Mouse (Mus musculus): ENCODE measurements around the gene Pdia3. TPM values are rescaled to one million over a fixed set of nuclear protein-coding genes. Genes with fewer than 3 reads are reported as not detected.
"Not testable (repeated sequence)": the region's sequence is repeated elsewhere in the genome, so short reads cannot be mapped to it uniquely, and the experiment has no call there.

The Pdia3 gene
- total RNA-seq (2017): 212 and 218 TPM in 2 replicates

DNA sequence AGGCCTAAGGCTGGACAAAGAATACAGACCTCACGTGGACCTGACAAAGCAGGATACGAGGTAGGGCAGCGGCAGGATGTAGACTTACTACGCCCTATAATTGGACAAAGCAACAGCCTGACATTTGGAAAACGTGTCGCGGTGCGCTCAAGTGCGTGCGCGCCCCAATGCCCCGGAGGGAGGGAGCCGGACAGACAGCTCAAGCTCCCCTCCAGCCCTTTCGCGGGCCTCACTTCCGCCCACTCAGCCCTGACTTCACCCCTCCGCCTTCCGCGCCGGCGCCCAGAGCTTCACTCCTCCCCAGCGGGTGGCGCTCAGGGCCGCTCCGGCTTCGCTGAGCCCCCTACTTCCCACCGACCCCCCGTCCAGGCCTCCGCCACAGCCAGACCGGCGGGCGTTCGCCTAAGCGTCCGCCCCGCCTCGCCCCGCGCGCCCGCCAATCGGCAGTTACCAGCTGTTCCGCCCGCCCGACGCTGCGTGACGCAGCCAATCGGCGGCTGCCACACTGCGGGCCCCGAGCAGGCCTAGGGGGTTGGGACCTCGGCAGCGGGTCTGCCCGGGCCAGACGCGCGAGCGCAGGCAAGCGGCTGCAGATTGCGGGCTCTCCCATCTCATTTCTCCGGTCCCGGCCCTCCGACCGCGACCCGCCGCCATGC, at the start of gene Pdia3, which contains the start of gene Catsper2:
Pdia3 (plus strand) TSS at position 389 of the 656 bp plus-strand sequence.
Catsper2 (minus strand) TSS at position 406 of the 656 bp plus-strand sequence.
- peak; percentile 86 to 92 for ATAC-seq (replicated peaks in 1 of 2; ENCODE audit: insufficient read depth in 1 of 2, low FRiP score in 2 of 2, low TSS enrichment in 1 of 2, low read depth in 1 of 2, poor library complexity in 2 of 2, severe bottlenecking in 2 of 2)

DNA sequence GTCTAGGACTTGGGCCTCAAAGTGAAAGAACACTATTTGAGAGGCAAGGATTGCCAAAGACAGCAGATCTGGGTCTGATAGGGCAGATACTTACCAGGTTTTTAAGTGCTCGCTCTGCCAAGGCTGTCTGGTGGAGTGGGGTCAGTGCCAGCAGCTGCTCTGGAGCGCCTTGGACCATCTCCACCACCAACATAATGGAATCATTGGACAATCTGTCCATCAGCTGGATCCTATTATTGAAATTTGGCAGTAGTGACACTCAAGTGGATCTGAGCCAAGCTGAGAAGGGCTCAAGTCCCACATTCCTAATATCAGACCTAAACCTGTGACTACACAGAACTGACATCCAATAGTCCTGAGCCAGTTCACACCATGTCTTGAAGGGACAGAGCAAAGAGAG, 44.7 kb upstream of the Pdia3 start:
- ATAC-seq (replicated peaks in 1 of 2; ENCODE audit: insufficient read depth in 1 of 2, low FRiP score in 2 of 2, low TSS enrichment in 1 of 2, low read depth in 1 of 2, poor library complexity in 2 of 2, severe bottlenecking in 2 of 2): no peak

DNA sequence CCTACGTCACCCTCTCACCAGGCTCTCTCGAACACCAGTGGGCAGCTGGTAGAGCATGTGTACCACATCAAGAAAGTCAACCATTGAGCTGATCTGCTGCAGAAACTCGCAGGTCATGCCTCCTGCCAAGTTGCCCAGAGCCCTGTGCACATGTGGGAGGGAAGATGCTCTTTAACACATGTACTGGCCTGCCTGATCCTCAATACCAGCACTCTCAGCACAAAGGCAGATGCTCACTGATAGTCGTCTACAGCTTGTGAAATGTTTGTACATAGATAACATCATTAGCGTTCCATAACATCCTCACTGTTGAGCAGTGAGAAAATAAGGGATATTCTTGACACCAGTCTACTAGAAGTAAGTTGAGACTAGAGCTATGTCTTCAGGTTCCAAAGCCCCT, 42.7 kb upstream of the Pdia3 start:
- ATAC-seq (replicated peaks in 1 of 2; ENCODE audit: insufficient read depth in 1 of 2, low FRiP score in 2 of 2, low TSS enrichment in 1 of 2, low read depth in 1 of 2, poor library complexity in 2 of 2, severe bottlenecking in 2 of 2): no peak

DNA sequence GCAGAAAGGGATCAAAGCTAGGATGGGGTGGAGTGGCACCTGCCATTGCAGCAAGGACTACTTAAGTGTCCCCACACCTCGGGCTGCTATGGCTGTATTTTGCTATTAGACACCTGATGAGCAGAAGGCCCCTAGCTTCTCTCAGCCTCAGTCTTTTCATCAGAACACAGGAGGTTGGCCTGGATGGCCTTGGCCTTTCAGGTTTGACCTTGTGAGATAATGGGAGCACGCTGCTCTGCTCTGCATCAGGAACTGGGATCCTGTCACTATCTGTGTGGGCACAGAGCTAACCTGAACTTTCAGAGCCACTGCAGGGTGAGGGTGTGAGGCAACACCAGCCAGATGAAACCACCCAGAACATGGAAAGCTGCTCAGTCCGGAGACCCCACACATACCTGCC, 41.3 kb upstream of the Pdia3 start:
- ATAC-seq (replicated peaks in 1 of 2; ENCODE audit: insufficient read depth in 1 of 2, low FRiP score in 2 of 2, low TSS enrichment in 1 of 2, low read depth in 1 of 2, poor library complexity in 2 of 2, severe bottlenecking in 2 of 2): no peak

DNA sequence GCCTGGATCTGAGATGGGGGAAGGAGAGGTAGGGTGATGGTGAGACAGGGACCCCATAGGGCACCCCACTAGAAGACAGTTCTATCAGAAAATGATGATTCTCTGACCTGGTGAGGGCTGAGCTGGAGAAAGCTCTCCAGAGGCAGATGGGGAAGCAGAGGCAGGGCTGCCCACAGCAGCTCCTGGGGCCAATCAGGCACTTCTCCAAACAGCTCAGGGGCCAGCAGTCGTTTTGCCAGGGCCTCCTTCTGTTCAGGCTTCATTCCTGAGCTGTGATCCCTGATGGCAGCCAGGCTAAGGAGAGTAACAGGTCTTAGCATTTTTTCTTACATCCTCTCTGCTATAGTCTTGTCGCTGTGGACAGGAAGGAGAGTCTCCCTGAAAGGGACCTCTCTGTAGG, 38.8 kb upstream of the Pdia3 start:
- ATAC-seq (replicated peaks in 1 of 2; ENCODE audit: insufficient read depth in 1 of 2, low FRiP score in 2 of 2, low TSS enrichment in 1 of 2, low read depth in 1 of 2, poor library complexity in 2 of 2, severe bottlenecking in 2 of 2): no peak

DNA sequence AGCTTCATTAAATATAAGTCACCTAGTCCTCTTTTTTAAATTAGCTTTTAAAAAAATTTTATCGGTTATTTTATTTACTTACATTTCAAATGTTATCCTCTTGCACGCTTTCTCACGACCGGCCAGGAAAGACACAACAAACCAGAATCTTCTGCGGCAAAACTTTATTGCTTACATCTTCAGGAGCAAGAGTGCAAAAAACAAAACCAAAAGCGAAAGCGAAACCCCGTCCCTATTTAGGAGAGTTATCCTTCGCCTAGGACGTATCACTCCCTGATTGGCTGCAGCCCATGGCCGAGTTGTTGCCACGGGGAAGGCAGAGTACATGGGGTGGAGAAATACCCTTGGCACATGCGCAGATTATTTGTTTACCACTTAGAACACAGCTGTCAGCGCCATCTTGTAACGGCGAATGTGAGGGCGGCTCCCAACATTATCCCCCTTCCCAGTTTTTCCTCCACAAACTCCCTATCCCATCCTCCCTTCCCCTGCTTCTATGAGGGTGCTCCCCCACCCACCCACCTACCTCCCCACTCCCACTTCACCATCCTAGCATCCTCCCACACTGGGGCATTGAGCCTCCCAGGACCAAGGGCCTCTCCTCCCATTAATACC, 26.5 kb upstream of the Pdia3 start, which contains the start of gene Strc:
Strc (minus strand) TSS at position 208 of the 615 bp plus-strand sequence.
- ATAC-seq (replicated peaks in 1 of 2; ENCODE audit: insufficient read depth in 1 of 2, low FRiP score in 2 of 2, low TSS enrichment in 1 of 2, low read depth in 1 of 2, poor library complexity in 2 of 2, severe bottlenecking in 2 of 2): not testable (repeated sequence)

DNA sequence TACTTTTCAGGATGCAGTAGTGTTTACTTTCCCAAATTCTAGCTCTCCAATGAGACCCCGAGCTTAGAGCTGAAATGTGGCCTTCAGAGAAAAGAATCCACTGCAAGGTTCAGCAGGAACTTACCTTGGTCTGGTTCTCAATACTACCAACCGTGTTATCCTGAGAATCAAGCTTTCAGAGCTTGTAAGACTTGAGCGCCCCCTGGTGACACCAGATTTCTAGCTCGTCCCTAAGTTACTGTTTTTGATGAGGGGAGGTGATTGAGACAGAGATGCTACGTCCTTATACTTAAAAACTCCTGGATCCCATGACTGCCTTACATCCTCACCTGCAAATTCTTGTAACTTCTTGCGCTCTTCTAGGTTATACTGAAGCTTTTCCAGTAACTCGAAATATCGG, 17.0 kb upstream of the Pdia3 start:
- ATAC-seq (replicated peaks in 1 of 2; ENCODE audit: insufficient read depth in 1 of 2, low FRiP score in 2 of 2, low TSS enrichment in 1 of 2, low read depth in 1 of 2, poor library complexity in 2 of 2, severe bottlenecking in 2 of 2): peak; percentile 27 to 77; a peak in 2 of 4 replicates

DNA sequence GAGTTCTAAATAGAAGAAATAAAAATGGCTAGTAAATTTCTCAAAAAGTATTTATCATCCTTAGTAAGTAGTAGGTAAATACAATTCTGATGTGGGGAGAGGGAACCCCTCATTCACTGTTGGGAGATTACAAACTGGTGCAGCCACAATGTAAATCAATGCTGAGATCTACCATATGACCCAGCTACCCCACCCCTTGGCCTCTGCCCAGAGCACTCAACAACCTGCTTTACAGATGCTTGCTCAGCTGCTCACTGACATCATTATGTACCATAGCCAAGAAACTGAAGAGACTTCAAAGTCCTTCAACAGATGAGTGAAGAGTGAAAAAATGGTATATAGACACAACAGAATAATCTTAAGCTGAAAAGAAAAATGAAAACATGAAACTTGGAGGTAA, 10.3 kb upstream of the Pdia3 start:
- ATAC-seq (replicated peaks in 1 of 2; ENCODE audit: insufficient read depth in 1 of 2, low FRiP score in 2 of 2, low TSS enrichment in 1 of 2, low read depth in 1 of 2, poor library complexity in 2 of 2, severe bottlenecking in 2 of 2): no peak

DNA sequence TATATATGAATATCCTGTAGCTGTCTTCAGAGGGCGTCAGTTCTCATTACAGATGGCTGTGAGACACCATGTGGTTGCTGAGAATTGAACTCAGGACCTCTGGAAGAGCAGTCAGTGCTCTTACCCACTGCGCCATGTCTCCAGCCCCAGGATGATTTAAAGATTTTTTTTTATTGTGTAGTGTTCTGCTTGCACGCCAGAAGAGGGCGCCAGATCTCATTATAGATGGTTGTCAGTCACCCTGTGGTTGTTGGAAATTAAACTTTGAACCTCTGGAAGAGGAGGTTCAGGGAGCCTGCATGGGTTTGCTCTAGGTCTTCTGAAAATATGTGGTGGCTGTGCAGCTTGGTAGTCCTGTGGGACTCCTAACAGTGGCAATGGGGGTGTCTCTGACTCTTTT, 5.4 kb upstream of the Pdia3 start:
- ATAC-seq (replicated peaks in 1 of 2; ENCODE audit: insufficient read depth in 1 of 2, low FRiP score in 2 of 2, low TSS enrichment in 1 of 2, low read depth in 1 of 2, poor library complexity in 2 of 2, severe bottlenecking in 2 of 2): 0 out of 4 replicates have a peak, but pooled peaks of 1 of the 2 experiments have one; percentile 45

DNA sequence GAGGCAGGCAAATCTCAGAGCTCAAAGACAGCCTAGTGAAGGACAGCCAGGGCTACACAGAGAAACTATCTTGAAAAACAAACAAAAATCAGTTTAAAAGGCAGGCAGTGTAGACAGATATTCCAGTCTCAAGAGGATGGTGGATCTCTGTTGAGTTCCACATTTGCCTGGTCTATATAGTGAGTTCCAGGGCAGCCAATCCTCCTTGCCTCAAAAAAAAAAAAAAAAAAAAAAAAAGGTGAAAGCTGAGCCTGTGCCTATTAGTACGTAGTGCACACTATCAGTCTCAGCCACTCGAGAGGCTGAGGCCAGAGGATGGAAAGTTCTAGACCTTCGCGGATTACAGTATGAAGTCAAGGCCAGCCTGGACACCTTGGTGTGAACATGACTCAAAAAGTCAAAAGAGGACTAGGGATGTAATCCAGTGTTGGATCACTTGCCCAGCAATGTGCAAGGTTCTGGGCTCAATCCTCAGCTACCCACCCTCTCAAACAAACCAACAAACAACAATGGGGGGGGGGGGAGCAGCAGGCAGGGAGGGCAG, 660 bp upstream of the Pdia3 start:
- peak; percentile 5 to 6; a peak in 2 of 4 replicates for ATAC-seq (replicated peaks in 1 of 2; ENCODE audit: insufficient read depth in 1 of 2, low FRiP score in 2 of 2, low TSS enrichment in 1 of 2, low read depth in 1 of 2, poor library complexity in 2 of 2, severe bottlenecking in 2 of 2)

DNA sequence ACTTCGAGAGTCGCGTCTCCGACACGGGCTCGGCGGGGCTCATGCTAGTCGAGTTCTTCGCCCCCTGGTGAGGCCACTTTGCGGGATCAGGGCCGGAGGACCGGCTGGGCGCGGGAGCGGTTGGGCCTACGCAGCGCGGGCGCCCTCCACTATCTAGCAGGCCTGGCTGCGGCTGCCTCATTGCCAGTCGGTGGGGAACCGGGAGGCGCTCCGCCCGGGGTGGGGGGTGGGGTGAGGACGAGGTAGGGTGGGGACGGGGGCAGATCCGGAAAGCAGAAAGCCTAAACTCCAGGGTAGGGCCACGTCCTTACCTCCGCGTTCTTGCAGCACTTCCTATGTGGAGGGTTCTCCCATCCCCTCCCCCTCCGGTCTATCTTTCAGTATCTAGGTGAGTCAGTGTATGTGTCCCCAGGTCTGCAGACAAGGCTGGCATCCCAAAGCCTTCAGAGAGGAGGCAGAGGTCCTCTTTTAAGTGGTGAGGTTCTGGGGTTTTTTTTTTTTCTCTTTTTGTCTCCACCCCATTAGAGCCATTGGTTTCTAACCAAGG, 637 bp downstream of the Pdia3 start:
- 0 out of 4 replicates have a peak, but pooled peaks have one; percentile 6 to 12 for ATAC-seq (replicated peaks in 1 of 2; ENCODE audit: insufficient read depth in 1 of 2, low FRiP score in 2 of 2, low TSS enrichment in 1 of 2, low read depth in 1 of 2, poor library complexity in 2 of 2, severe bottlenecking in 2 of 2)

DNA sequence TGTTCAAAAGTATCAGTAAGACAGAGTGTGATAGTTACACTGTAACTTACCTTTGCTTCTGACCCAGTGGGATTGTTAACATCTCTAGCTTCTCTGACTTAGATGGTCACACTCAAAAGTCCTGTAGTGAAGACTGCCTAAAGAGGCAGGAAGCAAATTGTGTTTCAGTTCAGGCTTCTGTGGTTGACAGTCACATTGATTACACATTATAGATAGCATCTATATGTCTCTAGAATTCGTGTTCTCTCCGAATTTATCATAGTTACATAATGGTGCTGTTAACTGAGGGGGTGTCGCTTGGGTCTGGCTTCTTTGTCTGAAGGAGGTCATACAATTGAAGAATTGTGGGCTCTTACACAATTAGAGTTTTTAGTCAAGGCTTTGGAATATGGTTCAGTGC, 1.5 kb downstream of the Pdia3 start:
- ATAC-seq (replicated peaks in 1 of 2; ENCODE audit: insufficient read depth in 1 of 2, low FRiP score in 2 of 2, low TSS enrichment in 1 of 2, low read depth in 1 of 2, poor library complexity in 2 of 2, severe bottlenecking in 2 of 2): no peak

DNA sequence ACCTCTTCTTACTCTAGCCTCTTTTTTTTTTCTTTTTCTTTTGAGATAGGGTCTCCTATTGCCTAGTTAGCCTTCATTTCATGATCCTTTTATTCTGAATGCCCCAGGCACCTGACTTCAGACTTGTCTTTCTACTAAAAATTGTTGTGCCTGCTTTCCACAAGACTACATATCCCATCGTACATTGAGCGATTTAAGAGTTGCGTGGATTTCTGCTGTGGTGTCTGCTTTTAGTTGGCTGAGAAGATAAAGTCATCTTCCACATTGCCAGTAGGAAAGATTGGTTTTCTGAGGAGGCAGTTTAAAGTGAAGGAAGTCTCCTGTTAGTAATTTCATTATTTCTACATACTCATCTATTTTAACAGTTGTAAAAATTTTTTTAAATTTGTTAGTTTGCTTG, 2.0 kb downstream of the Pdia3 start:
- no peak for ATAC-seq (replicated peaks in 1 of 2; ENCODE audit: insufficient read depth in 1 of 2, low FRiP score in 2 of 2, low TSS enrichment in 1 of 2, low read depth in 1 of 2, poor library complexity in 2 of 2, severe bottlenecking in 2 of 2)

DNA sequence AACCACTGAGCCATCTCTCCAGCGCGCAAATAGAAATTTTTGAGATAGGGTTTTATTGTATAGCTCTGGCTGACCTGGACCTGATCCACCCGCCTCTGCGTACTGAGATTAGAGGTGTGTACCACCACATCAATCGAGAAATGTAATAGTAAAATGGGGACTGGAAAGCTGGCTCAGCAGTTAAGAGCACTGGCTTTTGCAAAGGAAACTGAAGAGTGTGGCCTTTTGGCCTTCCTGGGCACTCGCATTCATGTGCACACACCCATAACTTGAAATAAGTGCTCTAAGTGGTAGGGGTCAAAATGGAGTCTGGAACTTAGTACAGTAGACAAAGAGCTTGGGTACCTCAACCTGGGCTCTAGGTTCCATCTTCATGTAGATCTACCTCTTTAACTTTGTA, 2.8 kb downstream of the Pdia3 start:
- no peak for ATAC-seq (replicated peaks in 1 of 2; ENCODE audit: insufficient read depth in 1 of 2, low FRiP score in 2 of 2, low TSS enrichment in 1 of 2, low read depth in 1 of 2, poor library complexity in 2 of 2, severe bottlenecking in 2 of 2)

DNA sequence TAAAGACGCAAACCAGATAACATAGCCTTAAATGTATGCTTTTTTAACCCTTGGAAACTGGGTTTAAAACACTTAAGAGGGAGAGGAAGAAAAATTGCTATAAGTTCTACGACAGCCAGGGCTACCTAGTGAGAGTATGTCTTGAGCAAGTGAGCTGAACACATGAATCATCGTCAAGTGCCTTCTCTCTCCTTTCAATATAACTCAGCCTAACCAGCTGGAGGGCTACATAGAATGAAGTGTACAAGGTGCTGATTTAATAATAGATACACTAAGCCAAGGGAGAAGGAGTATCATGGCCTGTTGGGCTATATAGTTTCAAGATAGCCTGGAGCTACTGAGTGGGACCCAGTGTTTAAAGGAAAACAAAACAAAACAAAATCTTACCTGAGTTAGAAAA, 4.9 kb downstream of the Pdia3 start:
- ATAC-seq (replicated peaks in 1 of 2; ENCODE audit: insufficient read depth in 1 of 2, low FRiP score in 2 of 2, low TSS enrichment in 1 of 2, low read depth in 1 of 2, poor library complexity in 2 of 2, severe bottlenecking in 2 of 2): no peak

DNA sequence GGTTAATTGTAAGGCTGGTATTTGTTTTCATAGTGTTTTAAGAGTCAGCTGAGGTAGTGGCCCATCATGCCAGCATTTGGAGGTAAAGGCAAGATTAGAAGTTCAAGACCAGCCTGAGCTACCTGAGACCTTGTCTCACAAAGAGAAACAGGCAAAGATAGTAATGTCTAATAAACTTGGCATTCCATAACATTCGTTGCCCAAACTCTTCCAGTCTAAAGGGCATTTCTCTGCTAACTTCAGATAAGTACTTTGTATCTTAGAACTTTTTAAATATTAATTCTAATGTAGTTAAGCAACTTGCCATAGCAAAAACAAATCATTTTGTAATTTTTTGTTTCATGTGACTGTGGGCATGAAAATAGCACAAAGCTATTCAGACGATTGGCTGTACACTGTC, 9.6 kb downstream of the Pdia3 start:
- no peak for ATAC-seq (replicated peaks in 1 of 2; ENCODE audit: insufficient read depth in 1 of 2, low FRiP score in 2 of 2, low TSS enrichment in 1 of 2, low read depth in 1 of 2, poor library complexity in 2 of 2, severe bottlenecking in 2 of 2)

DNA sequence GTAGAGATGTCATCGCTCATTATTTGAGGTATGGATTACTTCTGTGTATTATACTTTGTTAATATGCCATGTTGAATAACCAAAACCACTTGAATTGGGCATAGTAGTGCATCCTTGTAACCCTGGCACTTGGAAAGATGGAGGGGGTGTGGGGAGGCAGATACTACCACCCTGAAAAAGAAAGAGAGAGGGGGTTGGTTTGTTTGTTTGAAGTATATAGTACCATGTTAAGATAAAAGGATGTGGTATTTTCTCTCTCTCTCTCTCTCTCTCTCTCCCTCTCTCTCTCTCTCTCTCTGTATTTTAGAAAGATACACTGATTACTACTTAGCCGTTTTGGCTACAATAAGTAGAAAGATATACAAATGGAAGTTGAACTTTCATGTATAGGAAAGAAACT, 12.3 kb downstream of the Pdia3 start:
- no peak for ATAC-seq (replicated peaks in 1 of 2; ENCODE audit: insufficient read depth in 1 of 2, low FRiP score in 2 of 2, low TSS enrichment in 1 of 2, low read depth in 1 of 2, poor library complexity in 2 of 2, severe bottlenecking in 2 of 2)

DNA sequence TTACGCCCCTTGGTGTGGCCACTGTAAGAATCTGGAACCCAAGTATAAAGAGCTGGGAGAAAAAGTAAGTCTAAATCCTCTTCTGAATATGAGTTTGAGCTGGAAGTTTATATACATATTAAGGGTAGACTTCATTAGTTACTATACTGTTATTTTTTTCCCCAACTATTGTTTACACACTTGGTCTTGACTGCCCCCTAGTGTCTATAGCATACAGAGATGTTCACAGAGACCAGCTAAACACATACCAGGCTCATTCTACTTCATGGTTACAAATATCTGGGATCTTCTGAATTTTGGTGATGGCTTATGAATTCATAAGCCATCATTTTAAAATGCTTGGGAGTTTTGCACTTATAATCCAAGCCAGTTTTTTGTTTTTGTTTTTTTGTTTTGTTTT, 21.3 kb downstream of the Pdia3 start:
- ATAC-seq (replicated peaks in 1 of 2; ENCODE audit: insufficient read depth in 1 of 2, low FRiP score in 2 of 2, low TSS enrichment in 1 of 2, low read depth in 1 of 2, poor library complexity in 2 of 2, severe bottlenecking in 2 of 2): no peak

Data from hematopoietic stem cell, adult 5-6 weeks (primary cell).